Mouse (Mus musculus): Measurements from ENCODE around the gene Ctnnd2. TPM values are rescaled to one million over a fixed set of nuclear protein-coding genes. Genes with fewer than 3 reads are reported as not detected.

Ctnnd2 gene
- polyA plus RNA-seq, 1 experiment, result 0.02 TPM

DNA sequence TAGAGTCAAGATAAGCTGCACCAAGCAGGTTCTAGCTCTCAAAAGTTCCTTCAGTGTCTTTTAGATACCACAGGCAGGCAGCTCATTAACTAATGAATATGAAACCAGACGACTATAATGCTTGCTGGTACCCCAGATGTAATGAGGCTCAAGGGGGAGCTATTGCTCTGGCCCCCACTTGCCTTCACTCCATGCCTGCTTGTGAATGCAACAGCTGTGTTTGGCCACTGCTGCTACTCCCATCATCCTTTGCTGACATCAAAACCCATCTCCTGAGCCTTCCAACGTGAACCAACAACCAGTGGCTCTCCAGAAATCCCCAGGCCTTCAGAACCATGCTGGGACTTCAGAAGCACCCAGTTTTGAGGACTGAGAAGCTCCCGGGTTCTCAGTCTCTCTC is 883.8 kb downstream of the Ctnnd2 start:
- Histone ChIP-seq H3K79me2 (ENCODE audit: control insufficient read depth, insufficient read depth) (no peaks in the 10 kb centered on the region), H3K4me3 (no peak overlapping the region), H3ac (ENCODE audit: control insufficient read depth, insufficient read length) (no peak overlapping the region), H3K27me3 (ENCODE audit: control insufficient read depth, insufficient read depth, insufficient read length) (no peaks in the 10 kb centered on the region), H3K36me3 (ENCODE audit: control insufficient read depth, insufficient read depth) (no peaks in the 10 kb centered on the region), H3K4me2 (ENCODE audit: low read depth) (no peak overlapping the region)
- no peak for TF ChIP-seq CEBPB (IDR thresholded peaks at IDR 0.05; ENCODE audit: insufficient read depth, poor library complexity, severe bottlenecking)
- peak in 2 of 3 experiments; percentile 31 to 68 for TF ChIP-seq MYOG (IDR thresholded peaks at IDR 0.05; ENCODE audit: control insufficient read depth in 1 of 3, insufficient read depth in 1 of 3, insufficient read length in 2 of 3, low read depth in 2 of 3)
- no peak for TF ChIP-seq TCF3 (IDR thresholded peaks at IDR 0.05; ENCODE audit: insufficient read length, low read depth)
- peak in 1 of 3 experiments; percentile 72 for TF ChIP-seq MYOD1 (IDR thresholded peaks at IDR 0.05; ENCODE audit: control insufficient read depth in 1 of 3, insufficient read length in 2 of 3, low read depth in 2 of 3)
- TF ChIP-seq MAX (IDR thresholded peaks at IDR 0.05; ENCODE audit: low read depth), result no peak
- no peak for TF ChIP-seq SRF (IDR thresholded peaks at IDR 0.05; ENCODE audit: control insufficient read depth, insufficient read length, low read depth)
- TF ChIP-seq POLR2AphosphoS2 (IDR thresholded peaks at IDR 0.05; ENCODE audit: insufficient read length, low read depth), result no peak
- TF ChIP-seq POLR2A (IDR thresholded peaks at IDR 0.05; ENCODE audit: insufficient read length, low read depth), result no peak
- no peak for TF ChIP-seq REST (IDR thresholded peaks at IDR 0.05; ENCODE audit: insufficient read depth, insufficient read length)
- no peak for TF ChIP-seq E2F4 (IDR thresholded peaks at IDR 0.05; ENCODE audit: insufficient read depth)

DNA sequence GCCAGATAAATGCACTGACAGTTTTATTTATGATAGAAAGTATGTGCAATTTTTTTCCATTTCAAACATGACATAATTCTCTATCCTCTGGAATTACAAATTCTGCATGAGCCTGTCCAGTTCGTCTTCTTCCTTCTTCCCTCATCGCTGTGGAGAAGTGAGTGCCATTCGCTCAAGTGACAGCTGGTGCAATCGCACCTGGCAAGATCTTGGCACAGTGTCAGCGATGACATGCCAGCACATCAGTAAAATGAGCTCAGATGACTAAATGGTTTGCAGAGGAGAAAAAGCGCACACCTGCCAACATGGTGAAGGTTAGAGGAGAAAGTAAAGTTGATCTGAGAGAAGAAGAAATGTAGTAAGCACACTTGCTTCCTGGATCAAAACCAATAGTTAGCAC is 885.9 kb downstream of the Ctnnd2 start:
- H3K36me3 ChIP-seq (ENCODE audit: control insufficient read depth, insufficient read depth), result no peaks in the 10 kb centered on the region
- no peaks in the 10 kb centered on the region for H3K79me2 ChIP-seq (ENCODE audit: control insufficient read depth, insufficient read depth)
- no peak overlapping the region for H3K4me3 ChIP-seq
- H3ac ChIP-seq (ENCODE audit: control insufficient read depth, insufficient read length), result no peak overlapping the region
- no peak overlapping the region for H3K4me2 ChIP-seq (ENCODE audit: low read depth)
- TF ChIP-seq TCF3 (IDR thresholded peaks at IDR 0.05; ENCODE audit: insufficient read length, low read depth), result no peak
- no peak for TF ChIP-seq POLR2A (IDR thresholded peaks at IDR 0.05; ENCODE audit: insufficient read length, low read depth)
- peak in 2 of 3 experiments; percentile 65 to 78 for TF ChIP-seq MYOD1 (IDR thresholded peaks at IDR 0.05; ENCODE audit: control insufficient read depth in 1 of 3, insufficient read length in 2 of 3, low read depth in 2 of 3)
- no peak for TF ChIP-seq REST (IDR thresholded peaks at IDR 0.05; ENCODE audit: insufficient read depth, insufficient read length)
- peak in 1 of 3 experiments; percentile 71 for TF ChIP-seq MYOG (IDR thresholded peaks at IDR 0.05; ENCODE audit: control insufficient read depth in 1 of 3, insufficient read depth in 1 of 3, insufficient read length in 2 of 3, low read depth in 2 of 3)
- no peak for TF ChIP-seq MAX (IDR thresholded peaks at IDR 0.05; ENCODE audit: low read depth)
- TF ChIP-seq CEBPB (IDR thresholded peaks at IDR 0.05; ENCODE audit: insufficient read depth, poor library complexity, severe bottlenecking), result no peak
- TF ChIP-seq POLR2AphosphoS2 (IDR thresholded peaks at IDR 0.05; ENCODE audit: insufficient read length, low read depth), result no peak
- no peak for TF ChIP-seq USF1 (IDR thresholded peaks at IDR 0.05; ENCODE audit: low read depth)
- no peaks in the 10 kb centered on the region for H3K27me3 ChIP-seq (ENCODE audit: control insufficient read depth, insufficient read depth, insufficient read length)

DNA sequence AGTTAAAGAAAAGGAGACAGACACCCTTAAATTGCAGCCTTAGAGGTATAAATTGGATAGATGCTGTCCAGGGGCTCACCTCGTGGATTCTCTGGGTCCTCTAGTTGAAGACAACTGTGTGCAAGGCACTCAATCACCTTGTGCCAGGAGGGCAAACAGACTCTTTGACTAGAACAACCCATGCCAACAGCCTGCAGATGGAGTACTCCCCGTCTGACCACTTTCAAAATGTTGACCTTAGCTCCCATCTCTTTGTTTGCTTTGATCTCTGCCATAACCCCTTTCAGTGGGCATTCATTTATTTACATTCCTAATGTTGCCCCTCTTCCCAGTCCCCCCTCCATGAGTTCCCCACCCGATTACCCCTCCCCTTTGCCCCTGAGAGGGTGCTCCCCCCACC is 891.3 kb downstream of the Ctnnd2 start:
- no peaks in the 10 kb centered on the region for H3K36me3 ChIP-seq (ENCODE audit: control insufficient read depth, insufficient read depth)
- no peak overlapping the region for H3K4me3 ChIP-seq
- no peaks in the 10 kb centered on the region for H3K79me2 ChIP-seq (ENCODE audit: control insufficient read depth, insufficient read depth)
- no peak overlapping the region for H3ac ChIP-seq (ENCODE audit: control insufficient read depth, insufficient read length)
- H3K27me3 ChIP-seq (ENCODE audit: control insufficient read depth, insufficient read depth, insufficient read length), result no peaks in the 10 kb centered on the region
- TF ChIP-seq POLR2A (IDR thresholded peaks at IDR 0.05; ENCODE audit: insufficient read length, low read depth) (no peak), POLR2AphosphoS2 (IDR thresholded peaks at IDR 0.05; ENCODE audit: insufficient read length, low read depth) (no peak), TCF3 (IDR thresholded peaks at IDR 0.05; ENCODE audit: insufficient read length, low read depth) (no peak), E2F4 (IDR thresholded peaks at IDR 0.05; ENCODE audit: insufficient read depth) (no peak), MYOD1 (IDR thresholded peaks at IDR 0.05; ENCODE audit: control insufficient read depth in 1 of 3, insufficient read length in 2 of 3, low read depth in 2 of 3) (no peak), CEBPB (IDR thresholded peaks at IDR 0.05; ENCODE audit: insufficient read depth, poor library complexity, severe bottlenecking) (no peak), USF1 (IDR thresholded peaks at IDR 0.05; ENCODE audit: low read depth) (no peak), REST (IDR thresholded peaks at IDR 0.05; ENCODE audit: insufficient read depth, insufficient read length) (no peak), MAX (IDR thresholded peaks at IDR 0.05; ENCODE audit: low read depth) (no peak), SRF (IDR thresholded peaks at IDR 0.05; ENCODE audit: control insufficient read depth, insufficient read length, low read depth) (no peak), MYOG (IDR thresholded peaks at IDR 0.05; ENCODE audit: control insufficient read depth in 1 of 3, insufficient read depth in 1 of 3, insufficient read length in 2 of 3, low read depth in 2 of 3) (no peak), TCF12 (IDR thresholded peaks at IDR 0.05; ENCODE audit: insufficient read depth, poor library complexity, severe bottlenecking) (no peak)
- H3K4me2 ChIP-seq (ENCODE audit: low read depth), result no peak overlapping the region

DNA sequence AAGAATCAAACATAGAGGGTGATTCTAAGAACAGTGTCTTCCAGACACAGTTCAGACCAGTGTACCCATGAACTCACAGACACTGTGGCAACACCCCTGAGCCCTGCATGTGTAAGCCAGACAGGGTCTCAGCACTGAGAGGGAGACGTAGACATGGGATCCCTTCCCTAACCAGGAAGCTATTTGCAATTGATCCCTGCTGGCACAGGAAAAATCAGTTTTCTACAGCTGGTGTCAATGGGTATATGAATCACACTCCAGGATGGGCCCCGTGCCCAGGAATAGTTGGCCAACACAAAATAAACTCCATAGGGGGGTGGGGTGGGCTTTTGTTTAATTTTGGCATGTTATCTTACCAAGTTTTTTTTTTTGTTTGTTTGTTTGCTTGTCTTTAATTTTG is 895.7 kb downstream of the Ctnnd2 start:
- TF ChIP-seq CEBPB (IDR thresholded peaks at IDR 0.05; ENCODE audit: insufficient read depth, poor library complexity, severe bottlenecking), result 0 out of 2 replicates have a peak, but pooled peaks have one; percentile 14
- TF ChIP-seq POLR2A (IDR thresholded peaks at IDR 0.05; ENCODE audit: insufficient read length, low read depth), result no peak
- Histone ChIP-seq H3K79me2 (ENCODE audit: control insufficient read depth, insufficient read depth) (no peaks in the 10 kb centered on the region), H3K4me3 (no peak overlapping the region), H3ac (ENCODE audit: control insufficient read depth, insufficient read length) (no peak overlapping the region), H3K36me3 (ENCODE audit: control insufficient read depth, insufficient read depth) (no peaks in the 10 kb centered on the region), H3K27me3 (ENCODE audit: control insufficient read depth, insufficient read depth, insufficient read length) (no peaks in the 10 kb centered on the region), H3K4me2 (ENCODE audit: low read depth) (no peak overlapping the region)

DNA sequence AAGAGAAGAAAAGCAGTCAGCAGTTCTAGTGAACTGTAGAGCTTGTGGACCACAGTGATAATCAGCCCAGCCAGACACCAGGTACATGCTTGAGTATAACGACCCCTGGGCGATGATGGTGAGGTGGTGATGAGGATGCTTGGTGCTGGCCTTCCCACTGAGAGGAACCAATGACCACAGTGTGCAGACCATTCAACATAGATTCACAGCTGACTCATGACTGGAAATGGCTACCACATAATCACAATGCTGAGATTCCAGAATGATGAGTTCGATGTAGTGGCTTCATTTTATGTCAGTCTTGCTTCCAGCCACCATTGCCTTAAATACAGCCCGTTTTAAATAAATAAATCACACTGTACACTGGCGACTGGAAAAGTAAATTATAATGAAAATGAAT is 897.9 kb downstream of the Ctnnd2 start:
- TF ChIP-seq MYOD1 (IDR thresholded peaks at IDR 0.05; ENCODE audit: control insufficient read depth in 1 of 3, insufficient read length in 2 of 3, low read depth in 2 of 3), result peak in 1 of 3 experiments; percentile 40
- TF ChIP-seq MAX (IDR thresholded peaks at IDR 0.05; ENCODE audit: low read depth), result no peak
- Histone ChIP-seq H3ac (ENCODE audit: control insufficient read depth, insufficient read length) (no peak overlapping the region), H3K4me2 (ENCODE audit: low read depth) (peak overlapping the region; percentile 50), H3K36me3 (ENCODE audit: control insufficient read depth, insufficient read depth) (no peaks in the 10 kb centered on the region), H3K79me2 (ENCODE audit: control insufficient read depth, insufficient read depth) (no peaks in the 10 kb centered on the region), H3K4me3 (no peak overlapping the region), H3K27me3 (ENCODE audit: control insufficient read depth, insufficient read depth, insufficient read length) (no peaks in the 10 kb centered on the region)
